Mouse (Mus musculus): Measurements from ENCODE around the gene Homer1. TPM values are rescaled to one million over a fixed set of nuclear protein-coding genes. Genes with fewer than 3 reads are reported as not detected.

The Homer1 gene
- polyA plus RNA-seq, 1 experiment from 2014 or later = 3.5 TPM

GRCm38 (mm10) chr13:93423224-93423623 lies 123.8 kb downstream of the Homer1 start:
- H3K9ac ChIP-seq (ENCODE audit: low read depth, low read length) = no peak overlapping the region
- no peak overlapping the region for H3K4me2 ChIP-seq (replicated peaks; ENCODE audit: low read depth)
- no peaks in the 10 kb centered on the region for H3K4me1 ChIP-seq (replicated peaks; ENCODE audit: control insufficient read depth, insufficient read depth, low read length)
- WGBS = 82% methylated on average over 2 of the region's 2 CpGs
- no peak overlapping the region for H3K4me3 ChIP-seq (ENCODE audit: low read depth, low read length)
- no peaks in the 10 kb centered on the region for H3K9me3 ChIP-seq (ENCODE audit: control insufficient read depth)
- no peak for ATAC-seq
- no peak for TF ChIP-seq CTCF (IDR thresholded peaks at IDR 0.05; ENCODE audit: low read depth)
- no peaks in the 10 kb centered on the region for H3K27me3 ChIP-seq (replicated peaks; ENCODE audit: control insufficient read depth, insufficient read depth, low read length)
- no peak overlapping the region for H3K27ac ChIP-seq (ENCODE audit: low read depth, low read length)
- no peaks in the 10 kb centered on the region for H3K36me3 ChIP-seq (ENCODE audit: control insufficient read depth, insufficient read depth)

- Histone ChIP-seq H3K4me1 (replicated peaks; ENCODE audit: control insufficient read depth, insufficient read depth, low read length) (no peaks in the 10 kb centered on the region), H3K4me3 (ENCODE audit: low read depth, low read length) (no peak overlapping the region), H3K36me3 (ENCODE audit: control insufficient read depth, insufficient read depth) (peaks cover 9% of the 10 kb centered on the region), H3K9ac (ENCODE audit: low read depth, low read length) (no peak overlapping the region), H3K27ac (ENCODE audit: low read depth, low read length) (no peak overlapping the region), H3K4me2 (replicated peaks; ENCODE audit: low read depth) (no peak overlapping the region), H3K9me3 (ENCODE audit: control insufficient read depth) (no peaks in the 10 kb centered on the region), H3K27me3 (replicated peaks; ENCODE audit: control insufficient read depth, insufficient read depth, low read length) (no peaks in the 10 kb centered on the region)
- no peak for ATAC-seq
- 89% methylated on average over 5 of the region's 5 CpGs for WGBS
- no peak for TF ChIP-seq CTCF (IDR thresholded peaks at IDR 0.05; ENCODE audit: low read depth)
These were observed 128.8 kb downstream of the Homer1 start for GRCm38 (mm10) chr13:93427920-93428876.

- Histone ChIP-seq H3K4me3 (ENCODE audit: low read depth, low read length) (no peak overlapping the region), H3K9ac (ENCODE audit: low read depth, low read length) (no peak overlapping the region), H3K4me1 (replicated peaks; ENCODE audit: control insufficient read depth, insufficient read depth, low read length) (no peaks in the 10 kb centered on the region), H3K36me3 (ENCODE audit: control insufficient read depth, insufficient read depth) (peaks cover 9% of the 10 kb centered on the region), H3K27ac (ENCODE audit: low read depth, low read length) (no peak overlapping the region), H3K27me3 (replicated peaks; ENCODE audit: control insufficient read depth, insufficient read depth, low read length) (no peaks in the 10 kb centered on the region), H3K4me2 (replicated peaks; ENCODE audit: low read depth) (no peak overlapping the region), H3K9me3 (ENCODE audit: control insufficient read depth) (no peaks in the 10 kb centered on the region)
- WGBS = 98% methylated on average over 1 of the region's 1 CpGs
- TF ChIP-seq CTCF (IDR thresholded peaks at IDR 0.05; ENCODE audit: low read depth) = no peak
- no peak for ATAC-seq
These were observed 129.8 kb downstream of the Homer1 start for GRCm38 (mm10) chr13:93429205-93429604.

GRCm38 (mm10) chr13:93440167-93440566 lies 140.7 kb downstream of the Homer1 start:
- Histone ChIP-seq H3K4me2 (replicated peaks; ENCODE audit: low read depth) (no peak overlapping the region), H3K36me3 (ENCODE audit: control insufficient read depth, insufficient read depth) (peaks cover 31% of the 10 kb centered on the region), H3K27ac (ENCODE audit: low read depth, low read length) (peak overlapping the region; percentile 28; the same call in 1 of the 2 replicates), H3K9ac (ENCODE audit: low read depth, low read length) (no peak overlapping the region), H3K27me3 (replicated peaks; ENCODE audit: control insufficient read depth, insufficient read depth, low read length) (no peaks in the 10 kb centered on the region), H3K9me3 (ENCODE audit: control insufficient read depth) (no peaks in the 10 kb centered on the region), H3K4me1 (replicated peaks; ENCODE audit: control insufficient read depth, insufficient read depth, low read length) (no peaks in the 10 kb centered on the region), H3K4me3 (ENCODE audit: low read depth, low read length) (no peak overlapping the region)
- 98% methylated on average over 3 of the region's 3 CpGs for WGBS
- ATAC-seq = no peak
- no peak for TF ChIP-seq CTCF (IDR thresholded peaks at IDR 0.05; ENCODE audit: low read depth)

GRCm38 (mm10) chr13:93453275-93453674 lies 153.8 kb downstream of the Homer1 start:
- no peak for TF ChIP-seq CTCF (IDR thresholded peaks at IDR 0.05; ENCODE audit: low read depth)
- H3K27me3 ChIP-seq (replicated peaks; ENCODE audit: control insufficient read depth, insufficient read depth, low read length) = no peaks in the 10 kb centered on the region
- H3K9ac ChIP-seq (ENCODE audit: low read depth, low read length) = no peak overlapping the region
- H3K4me3 ChIP-seq (ENCODE audit: low read depth, low read length) = no peak overlapping the region
- H3K27ac ChIP-seq (ENCODE audit: low read depth, low read length) = no peak overlapping the region
- WGBS = 98% methylated on average over 6 of the region's 6 CpGs
- H3K9me3 ChIP-seq (ENCODE audit: control insufficient read depth) = no peaks in the 10 kb centered on the region
- H3K4me1 ChIP-seq (replicated peaks; ENCODE audit: control insufficient read depth, insufficient read depth, low read length) = no peaks in the 10 kb centered on the region
- H3K4me2 ChIP-seq (replicated peaks; ENCODE audit: low read depth) = no peak overlapping the region
- H3K36me3 ChIP-seq (ENCODE audit: control insufficient read depth, insufficient read depth) = peaks cover 31% of the 10 kb centered on the region
- no peak for ATAC-seq

Other genes starting within 250 kb of the Homer1 start
- 0.04 and 0.08 TPM in 2 replicates for gene Cmya5, start 154.9 kb upstream of the Homer1 start, polyA plus RNA-seq (2015; fragmentation: Nextera tagmentation; extraction: Ambion mirVana)
- 39.3 and 40.3 TPM in 2 replicates for gene Tent2, start 107.2 kb upstream of the Homer1 start, polyA plus RNA-seq (2015; fragmentation: Nextera tagmentation; extraction: Ambion mirVana)
- gene Jmy, start 200.2 kb downstream of the Homer1 start, polyA plus RNA-seq (2015; fragmentation: Nextera tagmentation; extraction: Ambion mirVana) = 3.3 and 3.8 TPM in 2 replicates